Mouse (Mus musculus) forebrain, embryonic 11.5 days (tissue): ENCODE results near the gene Gpr135. TPM values are rescaled to one million over a fixed set of nuclear protein-coding genes. Genes with fewer than 3 reads are reported as not detected.

Experiments used
- ATAC-seq: fragments of 200-750 bp; cut with Nextera tagmentation; replicated peaks from 2 replicates; pipeline ENCODE4 v1.8.0; 2017; ENCODE audit warnings: moderate TSS enrichment; ENCODE audit not compliant: low FRiP score
- DNase-seq: peaks from one replicate; pipeline ENCODE4 v3.0.0-alpha.2; 2017; ENCODE audit warnings: low spot score
- H3K27ac ChIP-seq: fragments of 300-500 bp; sonication (generic); 2 replicates; pipeline ENCODE4 v1.5.1; 2014; ENCODE audit warnings: low read depth, low read length
- H3K27me3 ChIP-seq: fragments of 300-500 bp; sonication (generic); 2 replicates; pipeline ENCODE4 v1.6.1; 2014; ENCODE audit warnings: mild to moderate bottlenecking, low read length, mixed read lengths; ENCODE audit not compliant: control insufficient read depth, insufficient read depth
- H3K36me3 ChIP-seq: fragments of 300-500 bp; sonication (generic); 2 replicates; pipeline ENCODE4 v1.6.1; 2014; ENCODE audit warnings: mild to moderate bottlenecking, low read length, moderate library complexity, mixed read lengths; ENCODE audit not compliant: control insufficient read depth, insufficient read depth
- H3K4me1 ChIP-seq: fragments of 300-500 bp; sonication (generic); replicated peaks from 2 replicates; pipeline ENCODE4 v1.6.1; 2014; ENCODE audit warnings: low read length, mixed read lengths; ENCODE audit not compliant: control insufficient read depth, insufficient read depth
- H3K4me2 ChIP-seq: fragments of 300-500 bp; sonication (generic); 2 replicates; pipeline ENCODE4 v1.6.1; 2014; ENCODE audit warnings: low read depth, mild to moderate bottlenecking, low read length, moderate library complexity, mixed read lengths; ENCODE audit not compliant: severe bottlenecking
- H3K4me3 ChIP-seq: fragments of 300-500 bp; sonication (generic); 2 replicates; pipeline ENCODE4 v1.5.1; 2014; ENCODE audit warnings: low read depth, low read length
- H3K9ac ChIP-seq: fragments of 300-500 bp; sonication (generic); 2 replicates; pipeline ENCODE4 v1.6.1; 2014; ENCODE audit warnings: low read length
- H3K9me3 ChIP-seq: fragments of 300-500 bp; sonication (generic); 2 replicates; pipeline ENCODE4 v1.6.1; 2016; ENCODE audit warnings: low read length, mixed read lengths; ENCODE audit not compliant: control insufficient read depth
- WGBS: fragments of 180-500 bp; shearing (Covaris S2); extraction: QIAGEN DNeasy Blood & Tissue Kit; methylation state at CpG from one replicate; pipeline ENCODE4 v1.1.7; 2014; 5-methylcytosine and 5-hydroxymethylcytosine counted together
- polyA plus RNA-seq: library from polyadenylated mRNA; unstranded; fragments of >200 nt; fragmentation: Nextera tagmentation; extraction: Ambion mirVana; gene quantifications from 2 replicates; pipeline ENCODE4 v1.2.1, GENCODE M21; 2014

Gene Gpr135
- 0.68 and 0.76 TPM in 2 replicates for polyA plus RNA-seq

GRCm38 (mm10) chr12:72070327-72071269 lies at the start of gene Gpr135:
Gene Gpr135 (minus strand): TSS chr12:72071125.
- Histone ChIP-seq H3K36me3 (no peaks in the 10 kb centered on the region), H3K4me1 (peaks cover 7% of the 10 kb centered on the region; the same call in 1 of the 2 replicates), H3K9ac (peak within 1 kb of the TSS; percentile 68), H3K4me2 (peak within 1 kb of the TSS; percentile 95), H3K27ac (0 out of 2 replicates have a peak within 1 kb of the TSS, but pooled peaks have one; percentile 25), H3K4me3 (peak within 1 kb of the TSS; percentile 51), H3K27me3 (peaks cover 10% of the 10 kb centered on the region), H3K9me3 (no peaks in the 10 kb centered on the region)
- under 1% methylated on average over 94 of the region's 94 CpGs for WGBS
- DNase-seq = peak; percentile 93
- peak; percentile 86 for ATAC-seq

GRCm38 (mm10) chr12:72115686-72116345 lies 44.9 kb upstream of the Gpr135 start:
- Histone ChIP-seq H3K27ac (no peak overlapping the region), H3K36me3 (no peaks in the 10 kb centered on the region), H3K4me2 (no peak overlapping the region), H3K27me3 (no peaks in the 10 kb centered on the region), H3K9ac (no peak overlapping the region), H3K4me1 (no peaks in the 10 kb centered on the region), H3K4me3 (no peak overlapping the region), H3K9me3 (no peaks in the 10 kb centered on the region)
- ATAC-seq = no peak
- DNase-seq = no peak
- whole genome bisulfite sequencing = 85% methylated on average over 22 of the region's 23 CpGs

GRCm38 (mm10) chr12:72115126-72115525 lies 44.2 kb upstream of the Gpr135 start:
- Histone ChIP-seq H3K27me3 (no peaks in the 10 kb centered on the region), H3K4me3 (no peak overlapping the region), H3K9me3 (no peaks in the 10 kb centered on the region), H3K27ac (no peak overlapping the region), H3K9ac (no peak overlapping the region), H3K4me1 (no peaks in the 10 kb centered on the region), H3K4me2 (no peak overlapping the region), H3K36me3 (no peaks in the 10 kb centered on the region)
- DNase-seq = no peak
- WGBS = 86% methylated on average over 6 of the region's 6 CpGs
- no peak for ATAC-seq

GRCm38 (mm10) chr12:72104525-72105281 lies 33.8 kb upstream of the Gpr135 start:
- WGBS = 36% methylated on average over 14 of the region's 14 CpGs
- H3K9me3 ChIP-seq = no peaks in the 10 kb centered on the region
- no peaks in the 10 kb centered on the region for H3K4me1 ChIP-seq
- ATAC-seq = peak; percentile 44; the same call in 1 of the 2 replicates
- DNase-seq = peak; percentile 64
- H3K4me2 ChIP-seq = no peak overlapping the region
- H3K9ac ChIP-seq = no peak overlapping the region
- no peak overlapping the region for H3K27ac ChIP-seq
- H3K27me3 ChIP-seq = no peaks in the 10 kb centered on the region
- no peak overlapping the region for H3K4me3 ChIP-seq
- no peaks in the 10 kb centered on the region for H3K36me3 ChIP-seq

- no peaks in the 10 kb centered on the region for H3K4me1 ChIP-seq
- no peak overlapping the region for H3K27ac ChIP-seq
- no peak overlapping the region for H3K9ac ChIP-seq
- no peaks in the 10 kb centered on the region for H3K9me3 ChIP-seq
- 85% methylated on average over 5 of the region's 5 CpGs for WGBS
- no peak overlapping the region for H3K4me2 ChIP-seq
- no peak overlapping the region for H3K4me3 ChIP-seq
- no peaks in the 10 kb centered on the region for H3K36me3 ChIP-seq
- DNase-seq = peak; percentile 37
- no peaks in the 10 kb centered on the region for H3K27me3 ChIP-seq
- ATAC-seq = 0 out of 2 replicates have a peak, but pooled peaks have one; percentile 33
These were observed 33.1 kb upstream of the Gpr135 start for GRCm38 (mm10) chr12:72104027-72104426.

GRCm38 (mm10) chr12:72102776-72103175 lies 31.9 kb upstream of the Gpr135 start:
- H3K4me1 ChIP-seq = no peaks in the 10 kb centered on the region
- no peaks in the 10 kb centered on the region for H3K9me3 ChIP-seq
- no peak overlapping the region for H3K9ac ChIP-seq
- peaks cover 3% of the 10 kb centered on the region for H3K36me3 ChIP-seq
- H3K27ac ChIP-seq = no peak overlapping the region
- peak; percentile 14 for DNase-seq
- WGBS = 89% methylated on average over 6 of the region's 6 CpGs
- no peaks in the 10 kb centered on the region for H3K27me3 ChIP-seq
- no peak overlapping the region for H3K4me3 ChIP-seq
- no peak for ATAC-seq
- H3K4me2 ChIP-seq = no peak overlapping the region

GRCm38 (mm10) chr12:72096966-72097365 lies 26.0 kb upstream of the Gpr135 start:
- ATAC-seq = no peak
- H3K36me3 ChIP-seq = peaks cover 17% of the 10 kb centered on the region
- no peak for DNase-seq
- H3K4me2 ChIP-seq = no peak overlapping the region
- H3K4me1 ChIP-seq = no peaks in the 10 kb centered on the region
- H3K9me3 ChIP-seq = no peaks in the 10 kb centered on the region
- H3K27me3 ChIP-seq = no peaks in the 10 kb centered on the region
- H3K27ac ChIP-seq = no peak overlapping the region
- WGBS = 95% methylated on average over 8 of the region's 8 CpGs
- H3K9ac ChIP-seq = no peak overlapping the region
- no peak overlapping the region for H3K4me3 ChIP-seq

- H3K27me3 ChIP-seq = no peaks in the 10 kb centered on the region
- no peak overlapping the region for H3K4me3 ChIP-seq
- no peak overlapping the region for H3K4me2 ChIP-seq
- no peaks in the 10 kb centered on the region; the same call in 1 of the 2 replicates for H3K36me3 ChIP-seq
- no peak for ATAC-seq
- 96% methylated on average over 4 of the region's 4 CpGs for WGBS
- no peak overlapping the region for H3K9ac ChIP-seq
- no peaks in the 10 kb centered on the region for H3K4me1 ChIP-seq
- no peak overlapping the region for H3K27ac ChIP-seq
- DNase-seq = no peak
- H3K9me3 ChIP-seq = no peaks in the 10 kb centered on the region
These were observed 18.9 kb upstream of the Gpr135 start for GRCm38 (mm10) chr12:72089802-72090201.
